Mouse (Mus musculus) kidney, adult 11 months (tissue): ENCODE measurements at regions not wholly inside any gene's neighbourhood (a gene's known extent, or its start where the extent isn't known, plus 50 kb on each side); places are given as distances from the start of the nearest gene placed in this dataset.

Experiments
- DNase-seq: peaks from one replicate; pipeline ENCODE4 v3.0.0; 2022

DNA sequence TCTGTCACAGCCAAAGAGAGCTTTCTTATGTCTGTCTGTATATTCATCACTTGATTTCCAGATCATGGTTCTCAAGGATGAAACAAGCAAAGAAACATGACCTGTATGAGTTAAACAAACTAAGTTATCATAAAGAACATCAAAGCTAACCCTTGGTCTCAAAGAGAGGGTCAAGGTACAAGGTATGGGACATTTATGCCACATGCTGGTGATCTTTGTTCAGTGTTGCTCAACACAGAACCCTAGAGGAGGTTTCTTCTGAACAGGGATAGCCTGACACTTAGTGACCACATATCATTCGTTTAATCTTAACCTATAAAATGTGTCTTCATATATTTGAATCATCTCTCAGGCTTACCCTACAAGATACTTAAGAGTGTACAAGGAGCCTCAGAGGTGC is 170.6 kb upstream of the Lrig3 start:
- DNase-seq = no peak

GRCm38 (mm10) chr10:125798678-125799077 is 167.3 kb upstream of the Lrig3 start:
- peak; percentile 8 for DNase-seq

DNA sequence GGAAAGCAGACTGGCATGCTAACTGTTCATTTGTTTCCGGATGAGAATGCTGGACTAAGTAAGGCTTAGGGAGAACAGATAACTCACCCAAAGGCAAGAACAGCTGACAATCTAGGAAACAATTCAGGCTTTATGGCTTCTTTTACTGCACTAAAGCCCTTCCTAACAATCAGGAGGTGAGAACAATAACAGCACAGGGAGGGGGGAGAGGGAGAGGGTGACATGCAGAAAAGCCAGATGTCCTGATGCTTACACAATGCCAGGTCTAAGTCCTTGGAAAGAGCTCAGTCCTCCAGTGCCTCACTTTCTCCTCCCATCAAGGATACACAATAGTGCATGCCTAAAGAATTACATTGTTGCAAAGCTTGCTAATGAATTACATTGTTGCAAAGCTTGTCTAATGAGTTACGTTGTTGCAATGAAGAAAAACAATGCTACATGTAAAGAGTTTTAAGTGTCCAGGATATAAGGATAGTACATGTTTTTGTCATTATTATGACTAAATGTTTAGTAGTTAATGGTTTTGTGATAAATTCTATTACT is 165.3 kb upstream of the Lrig3 start:
- DNase-seq = no peak

GRCm38 (mm10) chr10:125801450-125801849 is 164.5 kb upstream of the Lrig3 start:
- DNase-seq = no peak

DNA sequence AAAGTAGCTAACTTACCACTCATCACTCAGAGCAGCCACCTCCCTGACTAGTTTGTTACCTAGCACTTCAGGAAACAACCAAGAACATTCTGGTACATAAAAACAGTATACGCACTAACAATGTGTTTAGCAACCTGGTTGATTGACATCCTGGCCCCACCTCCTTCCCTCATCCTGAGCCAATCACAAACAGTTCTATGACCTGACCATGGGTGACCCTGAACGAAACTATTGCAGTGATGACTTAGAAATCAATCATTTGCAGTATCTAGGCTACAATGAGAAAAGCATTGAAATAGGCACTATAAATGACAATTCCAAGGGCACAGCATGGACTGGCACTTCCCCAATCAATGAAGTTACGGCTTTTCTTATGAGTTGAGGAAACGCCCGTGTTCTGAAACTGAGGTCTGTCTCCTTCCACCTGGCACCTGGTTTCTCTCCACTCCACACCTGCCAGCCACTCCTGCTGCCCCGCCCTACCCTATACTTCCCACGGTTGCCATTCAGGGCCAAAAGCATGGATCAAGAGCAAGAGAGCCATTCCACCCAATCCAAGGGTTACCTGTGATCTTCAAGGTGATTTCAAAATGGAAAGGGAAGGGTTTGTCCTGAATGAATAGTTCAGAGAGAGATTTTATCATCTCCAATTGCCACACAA is 162.9 kb upstream of the Lrig3 start:
- DNase-seq = no peak

DNA sequence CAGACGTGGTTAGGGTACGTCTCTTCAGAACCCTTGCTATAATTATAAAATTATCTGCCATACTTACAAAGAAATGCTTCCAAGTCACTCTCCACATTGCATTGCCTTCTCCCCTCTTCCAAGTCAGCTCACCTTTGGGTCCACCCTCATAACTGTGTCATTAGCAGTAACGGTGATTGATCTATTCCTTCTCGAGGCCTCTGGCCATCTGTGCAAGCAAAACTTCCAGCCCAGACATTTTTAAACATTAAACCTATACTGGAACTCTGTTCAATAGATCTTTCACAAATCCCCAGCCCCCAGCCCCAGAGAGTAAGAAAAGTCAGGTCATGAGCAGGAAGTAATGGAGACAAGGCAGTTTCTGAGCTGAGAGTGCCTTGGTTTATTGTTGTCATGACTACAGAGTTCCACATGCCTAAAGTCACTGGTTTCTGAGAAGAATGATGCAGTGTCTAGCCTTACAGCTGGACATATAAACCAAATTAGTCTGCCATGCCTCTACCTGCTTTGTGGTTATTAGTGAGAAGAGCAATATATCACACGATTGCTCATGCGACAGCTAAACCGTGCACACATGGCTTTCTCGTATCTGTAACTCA is 156.1 kb upstream of the Lrig3 start:
- no peak for DNase-seq

- no peak for DNase-seq
Measured at GRCm38 (mm10) chr10:125810590-125810989, 155.4 kb upstream of the Lrig3 start.

- no peak for DNase-seq
Measured at GRCm38 (mm10) chr10:125814191-125814887, 151.6 kb upstream of the Lrig3 start.

DNA sequence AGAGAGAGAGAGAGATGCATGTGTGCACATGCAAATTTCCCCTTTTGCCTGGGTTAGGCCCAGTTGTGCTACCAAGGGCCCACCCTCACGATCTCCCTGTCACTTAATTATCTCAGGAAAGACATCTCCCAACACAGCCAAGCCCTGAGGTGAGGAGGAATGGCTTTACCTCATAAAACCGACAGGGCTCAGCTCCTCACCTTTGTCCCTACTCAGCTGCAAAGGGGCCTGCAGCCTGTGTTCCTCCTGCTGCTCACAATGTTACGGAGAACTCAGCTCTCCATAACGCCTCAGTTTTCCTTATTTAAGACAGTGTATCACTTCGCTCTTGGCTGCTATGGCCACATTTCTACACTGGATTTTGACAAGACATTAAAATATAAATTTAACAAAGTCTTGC is 133.8 kb upstream of the Lrig3 start:
- no peak for DNase-seq

GRCm38 (mm10) chr10:125832764-125833163 is 133.2 kb upstream of the Lrig3 start:
- DNase-seq = no peak

GRCm38 (mm10) chr10:125833989-125834388 is 132.0 kb upstream of the Lrig3 start:
- DNase-seq = no peak

GRCm38 (mm10) chr10:125838982-125839381 is 127.0 kb upstream of the Lrig3 start:
- DNase-seq = no peak

DNA sequence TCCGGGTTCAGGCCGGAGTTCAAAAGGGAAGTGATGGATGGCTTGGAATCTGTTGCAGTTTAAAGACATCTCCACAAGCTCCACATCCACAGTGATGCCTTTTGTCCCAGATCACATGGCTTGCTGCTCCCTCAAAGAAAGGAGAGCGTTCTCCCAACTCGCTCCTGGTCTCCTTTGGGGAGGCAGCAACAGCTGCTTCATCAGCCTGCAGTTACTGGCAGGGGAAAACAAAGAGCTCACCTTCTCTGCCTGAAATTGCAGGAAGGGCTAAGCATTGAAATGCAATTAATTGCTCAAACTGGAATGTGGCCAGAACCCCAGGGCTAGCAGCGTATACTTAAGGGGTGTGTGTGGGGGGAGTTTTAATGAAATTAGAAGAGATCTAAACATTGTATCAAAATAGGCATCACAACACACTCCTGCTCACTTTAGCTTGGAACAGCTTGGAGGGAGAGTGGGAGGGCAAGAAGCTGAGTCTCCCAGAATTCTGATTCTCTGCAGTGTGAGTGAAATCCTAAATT is 126.3 kb upstream of the Lrig3 start:
- DNase-seq = no peak

- no peak for DNase-seq
Measured at GRCm38 (mm10) chr10:125840388-125840787, 125.6 kb upstream of the Lrig3 start.

DNA sequence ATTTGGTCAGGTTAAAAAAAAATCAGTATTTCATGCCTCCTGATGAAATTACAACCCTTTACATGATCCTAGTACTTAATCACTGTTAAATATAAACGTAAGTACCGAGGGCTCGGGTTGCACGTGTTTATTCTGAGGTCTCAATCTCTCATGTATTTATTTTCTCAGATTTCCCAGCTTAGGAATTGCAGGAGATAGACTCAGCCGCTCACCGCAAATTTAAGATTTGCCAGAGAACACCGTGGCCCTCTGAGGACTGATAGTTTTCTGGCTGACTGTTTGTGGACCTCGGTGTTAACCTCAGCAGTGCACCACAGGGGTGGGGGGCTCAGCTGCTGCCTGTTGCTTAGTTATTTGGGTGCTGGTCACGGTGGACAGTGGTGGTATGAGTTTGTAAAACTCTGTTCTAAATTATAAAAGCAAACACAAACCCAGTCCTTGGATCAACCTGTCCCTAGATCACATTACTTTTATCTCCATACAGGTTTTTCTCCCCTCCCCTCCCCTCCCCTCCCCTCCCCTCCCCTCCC is 121.6 kb upstream of the Lrig3 start:
- DNase-seq = no peak

- no peak for DNase-seq
Measured at GRCm38 (mm10) chr10:125845014-125845514, 120.9 kb upstream of the Lrig3 start.

DNA sequence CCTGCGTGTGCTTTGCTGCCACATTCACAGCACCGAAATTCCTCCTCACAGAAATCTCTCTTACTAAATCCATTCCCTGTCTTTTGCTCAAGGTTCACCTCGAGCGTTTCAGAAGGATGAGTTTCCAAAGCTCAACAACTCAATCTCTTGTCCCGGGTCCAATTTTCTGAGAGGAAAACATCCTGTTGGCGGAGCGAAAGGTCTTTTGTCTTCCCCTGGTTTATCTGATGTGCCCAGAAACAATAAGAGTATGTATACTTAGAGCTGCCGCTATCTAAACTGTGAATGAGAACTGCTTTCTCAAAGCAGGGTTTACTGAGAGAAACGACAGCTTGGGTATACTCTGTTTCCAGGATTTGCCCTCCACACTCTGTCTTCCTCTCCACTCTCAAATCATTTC is 115.6 kb upstream of the Lrig3 start:
- no peak for DNase-seq

- DNase-seq = no peak
Measured at GRCm38 (mm10) chr10:125861734-125862133, 104.2 kb upstream of the Lrig3 start.

- DNase-seq = no peak
Measured at GRCm38 (mm10) chr10:125866346-125866745, 99.6 kb upstream of the Lrig3 start.

DNA sequence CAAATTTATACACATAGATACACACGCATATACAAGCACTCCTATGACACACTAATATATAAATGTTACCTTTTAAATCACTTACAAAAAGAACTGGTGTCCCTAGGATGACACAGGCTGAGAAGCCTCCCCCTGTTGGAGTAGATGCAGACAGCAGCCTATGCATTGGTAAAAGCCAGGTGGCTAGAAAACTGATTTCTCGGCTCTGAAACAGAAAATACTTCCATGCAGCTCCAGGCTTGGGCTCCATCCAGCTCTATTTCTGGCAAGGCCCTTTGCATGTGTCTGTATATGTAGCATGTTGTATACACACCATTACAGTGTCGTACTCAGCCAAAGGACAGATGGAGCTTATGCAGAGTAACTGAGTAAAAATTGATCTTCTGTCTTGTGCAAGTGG is 81.4 kb upstream of the Lrig3 start:
- DNase-seq = no peak

DNA sequence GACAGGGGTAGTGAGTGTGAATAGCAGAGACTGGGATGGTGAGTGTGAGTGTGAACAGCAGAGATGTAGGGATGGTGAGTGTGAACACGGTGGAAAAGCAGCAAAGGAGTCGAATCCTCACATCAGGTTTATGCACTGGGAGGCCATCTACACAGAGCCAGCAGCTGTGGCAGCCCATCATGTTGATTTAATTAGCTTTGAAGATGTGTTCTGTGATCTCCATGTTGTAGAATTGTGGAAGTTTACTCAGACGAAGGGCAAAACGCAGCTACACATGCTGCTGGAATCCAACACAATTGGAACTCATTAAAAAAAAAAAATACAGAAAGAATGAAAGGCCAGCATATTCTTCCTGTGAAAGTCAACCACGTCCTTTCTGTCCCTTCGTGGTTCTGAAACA is 80.2 kb upstream of the Lrig3 start:
- DNase-seq = no peak

DNA sequence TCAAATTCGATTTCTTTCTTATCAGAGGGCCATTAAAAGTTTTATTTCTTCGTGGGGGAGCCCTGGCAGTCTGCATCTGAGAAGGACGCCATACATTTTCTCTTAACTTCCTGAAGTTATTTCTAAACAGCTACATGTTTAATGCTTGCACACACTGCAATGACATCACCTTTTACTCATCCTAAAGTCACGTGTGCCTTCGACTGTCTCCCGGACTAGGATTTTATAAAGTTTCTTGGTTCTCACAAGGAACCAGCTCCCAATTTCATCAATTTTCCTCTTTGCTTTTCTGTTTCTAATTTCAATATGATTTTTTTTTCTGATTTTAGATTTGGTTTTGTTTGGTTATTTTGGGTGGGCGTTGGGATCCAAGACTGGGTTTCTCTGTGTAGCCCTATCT is 73.8 kb upstream of the Lrig3 start:
- no peak for DNase-seq

- no peak for DNase-seq
Measured at GRCm38 (mm10) chr10:125895744-125896482, 70.1 kb upstream of the Lrig3 start.
